Mouse (Mus musculus) urinary bladder, postnatal 10 days (tissue): Measurements from ENCODE around the gene Wdr73.

ENCODE experiments used
- DNase-seq: peaks from one replicate; pipeline ENCODE4 v3.0.0; 2022; ENCODE audit warnings: low spot score

Gene Wdr73

DNA sequence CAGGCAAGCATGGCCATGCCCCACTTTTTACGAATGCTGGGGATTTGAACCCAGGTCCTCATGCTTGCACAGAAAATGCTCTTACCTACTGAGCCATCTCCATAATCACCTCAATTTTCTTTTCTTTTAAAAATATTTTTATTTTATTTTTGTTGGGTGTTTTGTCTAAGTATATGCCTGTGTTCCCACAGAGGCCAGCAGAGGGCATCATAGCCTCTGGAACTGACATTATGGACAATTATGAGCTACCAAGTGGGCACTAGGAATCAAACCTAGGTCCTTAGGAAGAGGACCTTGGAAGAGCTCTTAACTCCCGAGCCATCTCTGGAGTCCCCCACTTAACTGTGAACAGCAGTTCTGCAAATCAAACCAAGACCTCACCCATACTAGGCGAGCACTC is 47.9 kb downstream of the Wdr73 start:
- DNase-seq: no peak

DNA sequence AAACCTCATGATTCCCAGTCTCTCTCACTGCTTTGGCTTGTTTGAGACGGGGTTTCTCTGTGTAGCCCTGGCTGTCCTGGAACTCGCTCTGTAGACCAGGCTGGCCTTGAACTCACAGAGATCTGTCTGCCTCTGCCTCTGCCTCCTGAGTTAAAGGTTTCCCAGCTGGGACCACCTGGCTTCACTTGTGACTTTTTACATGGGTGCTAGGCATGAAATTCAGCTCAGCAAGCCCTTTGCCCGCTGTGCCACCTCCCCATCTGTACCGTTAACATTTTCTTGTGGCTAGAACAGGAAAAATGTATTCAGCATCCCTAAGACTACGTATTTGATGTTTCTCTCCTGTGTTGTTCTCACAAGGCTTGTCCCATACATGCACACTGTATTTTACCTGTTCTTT is 50.5 kb downstream of the Wdr73 start:
- no peak for DNase-seq

DNA sequence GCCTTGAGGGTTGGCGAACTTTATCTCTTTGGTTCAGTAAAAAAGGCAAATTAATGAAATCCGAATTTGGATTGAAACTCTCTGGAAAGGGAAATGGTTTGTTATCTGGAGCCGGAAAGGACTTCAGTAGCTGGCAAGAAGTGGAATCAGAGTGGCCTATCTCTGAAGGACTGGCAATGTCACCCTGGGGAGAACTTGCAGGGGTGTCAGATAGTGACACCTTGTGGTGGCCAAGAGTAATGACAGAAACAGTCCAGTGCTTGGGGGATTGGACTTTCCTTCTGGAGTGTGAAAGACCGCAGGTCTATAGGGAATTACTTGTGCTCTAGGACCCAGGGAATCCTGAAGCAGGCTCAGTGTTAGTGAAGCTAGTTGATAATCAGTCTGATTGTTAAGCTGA is 51.4 kb downstream of the Wdr73 start:
- DNase-seq: no peak

DNA sequence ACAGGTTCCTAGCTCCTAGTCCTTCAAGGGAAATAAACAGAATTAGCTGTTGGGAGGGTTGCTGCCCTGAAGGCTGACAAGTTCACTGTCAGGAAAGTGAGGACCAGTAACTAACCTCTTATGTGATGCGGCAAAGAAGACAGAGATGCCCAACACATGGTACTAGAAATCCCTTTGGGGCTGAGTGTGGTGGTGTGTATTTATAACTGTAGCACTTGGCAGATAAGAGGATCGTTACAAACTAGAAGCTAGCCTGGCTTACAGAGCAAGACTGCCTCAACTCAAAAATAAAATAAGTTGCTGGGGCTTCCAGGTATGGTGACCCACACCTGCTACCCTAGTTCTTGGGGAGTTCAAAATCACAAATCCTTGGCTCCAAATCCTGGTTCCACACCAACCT is 51.8 kb downstream of the Wdr73 start:
- no peak for DNase-seq

DNA sequence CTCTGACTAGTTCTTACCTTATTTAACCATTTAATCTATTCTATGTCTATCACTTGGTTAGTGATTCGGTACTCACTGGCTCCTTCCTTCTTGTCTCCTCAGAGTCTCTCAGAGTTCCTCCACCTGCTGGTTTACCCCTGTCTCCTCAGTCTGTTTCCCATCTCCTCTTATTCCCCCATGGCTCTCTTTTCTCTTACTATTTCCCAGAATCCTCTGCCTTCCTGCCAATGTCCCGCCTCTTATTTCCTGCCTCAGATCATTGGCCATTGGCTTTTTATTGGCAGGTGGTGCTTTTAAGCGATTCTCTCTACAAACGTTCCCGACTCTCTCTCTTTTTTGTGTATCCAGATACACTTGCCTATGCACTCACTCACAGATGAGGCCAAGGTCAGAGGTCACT is 54.4 kb downstream of the Wdr73 start:
- no peak for DNase-seq

DNA sequence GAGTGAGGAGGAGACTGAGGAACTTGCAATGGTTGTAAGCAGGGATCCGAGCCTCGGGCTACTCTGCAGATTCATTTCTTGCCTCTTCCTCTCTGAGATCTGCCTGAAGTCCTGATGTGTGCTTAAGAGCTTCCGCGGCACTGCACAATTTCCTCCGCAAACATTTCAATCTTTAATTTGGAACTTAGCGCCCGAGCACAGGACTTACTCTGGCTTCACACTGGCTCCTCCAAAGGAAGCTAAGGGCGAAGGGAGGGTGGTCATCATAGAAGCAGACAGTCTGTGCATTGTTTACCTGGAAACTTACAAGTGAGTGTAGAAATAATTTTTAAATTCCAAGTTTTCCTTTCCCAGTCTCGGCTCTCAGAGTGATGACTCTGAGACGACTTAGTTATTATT is 54.8 kb downstream of the Wdr73 start:
- no peak for DNase-seq

DNA sequence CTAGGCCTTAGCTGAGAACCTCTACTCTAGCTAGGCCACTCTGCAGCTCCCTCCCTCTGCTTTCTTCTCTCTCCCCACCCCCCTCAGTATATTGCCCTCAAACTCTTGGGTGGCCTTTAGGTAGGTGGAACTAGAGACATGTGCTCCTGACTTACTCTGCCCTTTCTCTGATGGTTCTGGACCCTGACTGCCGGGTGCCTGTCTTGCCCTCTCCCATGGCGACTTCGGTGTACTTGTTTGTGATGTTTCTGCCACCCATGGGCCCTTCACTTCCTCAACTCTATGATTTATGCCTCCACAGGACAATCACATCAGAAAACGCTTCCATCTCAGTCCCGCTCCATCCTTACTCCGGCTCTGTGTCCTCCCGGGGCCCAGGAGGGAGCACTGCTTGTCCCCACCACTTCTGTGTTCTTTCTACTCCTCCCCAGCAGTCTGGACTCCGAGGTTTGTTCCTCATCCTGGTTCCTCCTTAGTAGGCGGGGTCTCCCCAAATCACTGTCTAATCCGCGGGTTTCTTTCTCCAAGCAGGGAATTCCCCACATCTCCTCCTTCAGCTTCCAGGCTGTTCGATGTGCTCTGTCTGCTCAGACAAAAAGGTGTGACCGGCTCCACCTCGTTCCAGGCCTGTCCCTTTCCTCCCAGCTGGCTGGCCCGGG is 55.3 kb downstream of the Wdr73 start:
- DNase-seq: no peak

DNA sequence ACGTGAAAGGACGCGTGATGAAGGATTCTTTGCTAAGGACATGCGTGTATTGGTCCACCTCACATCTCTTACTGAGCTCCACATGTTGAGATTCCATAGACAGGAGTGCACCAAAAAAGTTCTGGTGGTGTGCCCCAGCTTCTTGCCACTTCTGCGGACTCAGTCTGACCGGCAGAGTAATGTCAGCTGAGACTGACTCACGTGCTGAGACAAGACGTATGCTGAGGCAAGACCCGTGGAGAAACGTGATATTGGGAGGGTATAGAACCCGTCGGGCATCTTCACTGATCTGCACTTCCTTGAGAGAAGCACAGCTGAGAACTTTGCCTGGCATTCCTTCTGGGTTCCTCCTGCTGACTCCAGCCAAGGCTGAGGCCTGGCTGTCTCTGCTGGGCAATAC is 56.4 kb downstream of the Wdr73 start:
- no peak for DNase-seq

DNA sequence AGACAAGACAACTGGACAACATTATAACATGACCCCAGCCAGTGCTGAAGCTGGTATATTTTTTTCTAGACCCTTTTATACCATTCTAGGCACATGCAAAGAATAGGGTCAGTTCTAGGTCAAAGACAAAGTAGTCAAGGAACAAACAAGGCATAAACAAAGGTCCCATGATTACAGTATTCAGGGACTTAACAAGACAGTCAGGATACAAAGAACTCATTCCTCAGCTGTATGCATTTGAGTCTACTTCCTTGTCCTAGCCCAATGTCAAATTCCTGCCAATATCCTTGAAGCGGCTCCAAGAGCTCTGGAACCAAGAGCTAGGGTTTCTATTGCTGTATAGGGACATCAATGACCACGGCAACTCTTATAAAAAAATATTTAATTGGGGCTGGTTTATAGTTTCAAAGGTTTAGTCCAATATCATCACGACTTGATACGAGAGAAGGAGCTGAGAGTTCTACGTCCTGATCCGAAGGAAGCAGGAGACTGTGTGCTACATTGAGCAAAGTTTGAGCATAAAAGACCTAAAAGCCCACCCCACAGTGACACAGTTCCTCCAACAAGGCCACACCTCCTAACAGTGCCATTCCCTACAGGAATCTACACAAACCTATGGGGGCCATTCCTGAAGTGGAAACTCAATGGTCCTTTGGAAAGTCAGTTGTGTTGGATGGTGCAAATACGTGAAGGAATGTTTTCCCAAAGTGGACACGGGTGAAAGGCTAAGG is 57.0 kb downstream of the Wdr73 start:
- no peak for DNase-seq

DNA sequence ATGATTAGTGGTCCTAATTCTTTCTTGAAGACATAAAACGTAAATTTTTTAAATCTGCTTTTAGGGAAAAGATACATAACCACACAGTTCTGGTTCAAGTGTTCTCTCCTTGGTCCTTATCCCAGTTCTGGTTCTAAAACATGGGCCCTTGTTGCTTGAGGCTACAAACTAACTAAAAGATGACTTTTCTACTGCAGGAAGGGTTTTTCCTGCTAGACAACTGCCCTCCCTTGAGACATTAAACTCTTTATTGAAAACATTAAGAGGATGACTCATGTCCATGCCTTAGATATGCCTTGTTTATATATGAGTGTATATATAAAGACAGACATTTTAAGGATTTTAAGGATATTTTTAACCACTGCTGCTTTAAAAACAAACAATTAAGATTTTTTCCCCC is 57.9 kb downstream of the Wdr73 start:
- no peak for DNase-seq

DNA sequence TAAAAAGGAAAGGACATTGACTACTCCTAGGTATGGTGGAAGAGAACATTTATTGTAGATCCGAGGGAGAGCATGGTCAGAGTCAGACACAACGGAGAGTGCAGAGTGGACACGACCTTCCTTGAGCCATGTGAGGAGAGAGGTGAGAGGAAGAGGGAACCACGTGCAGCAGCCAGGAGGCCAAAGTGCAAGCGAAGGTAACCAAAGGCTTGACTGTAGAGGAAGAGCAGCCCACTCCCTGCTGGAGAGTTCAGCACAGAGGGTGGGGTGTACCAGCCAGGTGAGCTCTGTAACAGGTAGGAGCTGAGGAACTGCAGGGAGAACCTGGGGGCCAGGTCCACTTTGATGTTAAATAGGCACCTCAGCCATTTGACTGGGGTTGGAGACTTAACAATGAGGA is 58.9 kb downstream of the Wdr73 start:
- DNase-seq: no peak

DNA sequence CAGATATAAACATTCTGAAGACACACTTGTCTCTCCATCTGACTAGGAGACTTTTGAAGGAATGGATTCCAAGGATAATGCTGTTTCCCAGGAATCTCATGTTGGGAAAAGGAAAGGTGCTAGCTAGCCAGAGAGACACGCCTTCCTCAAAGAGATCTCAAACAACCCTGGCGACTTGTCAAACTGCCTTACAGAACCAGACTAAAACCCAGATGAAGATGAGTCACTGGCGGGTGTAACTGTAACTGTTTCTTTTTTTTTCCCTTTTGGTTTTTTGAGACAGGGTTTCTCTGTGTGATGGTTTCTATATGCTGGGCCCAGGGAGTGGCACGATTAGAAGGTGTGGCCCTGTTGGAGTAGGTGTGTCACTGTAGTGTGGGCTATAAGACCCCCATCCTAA is 60.1 kb downstream of the Wdr73 start:
- DNase-seq: no peak
